Mouse (Mus musculus) thymus, postnatal 4 days (tissue): ENCODE measurements around the gene Txnrd3.
A peak's percentile ranks its signal among the peaks of the same experiment; 100 is the strongest.

Experiments
- DNase-seq: peaks from one replicate; pipeline ENCODE4 v3.0.0; 2021

Gene Txnrd3

GRCm38 (mm10) chr6:89643798-89644270 is at the start of gene Txnrd3:
Gene Txnrd3 (plus strand): TSS chr6:89643988.
- peak; percentile 95 for DNase-seq

DNA sequence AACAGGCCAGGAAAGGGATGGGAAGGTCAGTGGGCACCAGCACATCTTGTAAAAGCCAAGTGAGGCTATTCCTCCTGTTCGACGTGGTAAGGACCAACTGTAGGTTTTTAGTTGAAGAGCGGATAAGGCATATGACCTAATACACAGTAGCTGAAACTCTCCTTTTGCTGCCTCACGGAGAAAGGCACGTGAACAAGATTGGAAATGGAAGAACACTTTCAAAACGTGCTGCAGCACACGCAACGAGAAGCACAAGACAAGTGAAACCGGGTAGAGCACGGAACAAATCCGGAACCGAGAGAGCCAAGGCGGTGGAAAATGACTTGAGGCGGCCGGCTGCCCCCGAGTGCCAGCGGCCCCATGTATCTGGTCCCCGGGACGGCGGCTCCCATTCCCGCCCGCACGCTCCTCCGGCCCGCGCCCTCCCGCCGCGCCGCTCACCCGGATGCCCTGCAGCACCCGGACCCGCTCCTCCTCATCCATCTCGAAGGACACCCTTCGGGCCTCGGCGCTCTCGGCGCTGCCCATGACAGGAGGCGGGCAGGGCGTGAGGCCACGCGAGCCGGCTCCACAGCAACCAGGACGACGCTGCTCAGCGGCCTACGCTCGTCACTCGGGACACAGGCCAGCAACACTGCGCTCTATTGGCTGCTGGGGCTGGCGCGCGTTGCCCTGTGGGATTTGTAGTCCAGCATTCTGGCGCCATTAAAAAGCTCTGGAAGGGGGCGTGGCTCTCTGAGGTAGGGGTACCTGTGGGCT is 48.6 kb upstream of the Txnrd3 start, which contains the start of gene Chchd6:
TSS of gene Chchd6 (minus strand) at position 635 of the 759 bp plus-strand sequence.
- DNase-seq = peak; percentile 93

GRCm38 (mm10) chr6:89595777-89596146 is 48.0 kb upstream of the Txnrd3 start:
- no peak for DNase-seq

- DNase-seq = no peak
Observed at GRCm38 (mm10) chr6:89596510-89596909, 47.3 kb upstream of the Txnrd3 start.

- DNase-seq = no peak
Observed at GRCm38 (mm10) chr6:89606096-89606495, 37.7 kb upstream of the Txnrd3 start.

DNA sequence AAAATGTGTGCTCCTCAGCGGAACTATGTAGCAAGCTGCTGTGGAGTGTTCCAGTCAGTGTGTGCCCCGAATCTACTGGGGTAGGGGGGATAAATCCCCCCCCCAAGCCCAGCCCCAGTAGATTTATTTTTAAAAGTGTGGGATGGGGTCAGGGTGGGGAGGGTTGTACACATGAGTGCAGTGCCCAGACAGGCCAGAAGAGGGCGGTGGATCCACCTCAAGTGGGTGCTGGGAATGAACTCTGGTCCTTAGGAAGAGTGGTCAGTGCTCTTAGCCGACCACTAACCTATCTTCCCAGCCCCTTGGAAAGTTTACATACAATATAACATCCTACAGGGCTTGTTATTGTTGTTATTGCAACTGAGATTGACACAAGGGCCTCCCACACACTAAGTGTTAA is 35.8 kb upstream of the Txnrd3 start:
- peak; percentile 62 for DNase-seq

- DNase-seq = no peak
Observed at GRCm38 (mm10) chr6:89613336-89614106, 30.3 kb upstream of the Txnrd3 start.

DNA sequence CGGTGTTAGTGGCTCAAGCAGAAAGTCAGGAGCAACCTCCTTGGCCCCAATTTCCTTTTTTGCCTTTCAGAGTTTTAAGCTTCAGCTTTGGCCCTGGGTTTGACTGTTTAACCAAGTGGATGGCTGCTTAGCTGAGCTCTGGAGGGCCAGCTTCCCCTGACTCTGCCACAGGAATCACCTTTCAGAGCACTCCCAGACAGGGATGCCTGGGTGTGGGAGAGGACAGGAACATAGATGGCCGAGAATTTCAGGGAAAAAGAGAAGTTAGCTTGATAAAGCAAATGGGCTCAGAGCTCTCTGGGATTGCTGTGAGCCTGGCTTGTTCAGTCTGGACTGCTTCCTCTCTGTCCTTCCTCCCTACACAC is 29.7 kb upstream of the Txnrd3 start:
- no peak for DNase-seq

DNA sequence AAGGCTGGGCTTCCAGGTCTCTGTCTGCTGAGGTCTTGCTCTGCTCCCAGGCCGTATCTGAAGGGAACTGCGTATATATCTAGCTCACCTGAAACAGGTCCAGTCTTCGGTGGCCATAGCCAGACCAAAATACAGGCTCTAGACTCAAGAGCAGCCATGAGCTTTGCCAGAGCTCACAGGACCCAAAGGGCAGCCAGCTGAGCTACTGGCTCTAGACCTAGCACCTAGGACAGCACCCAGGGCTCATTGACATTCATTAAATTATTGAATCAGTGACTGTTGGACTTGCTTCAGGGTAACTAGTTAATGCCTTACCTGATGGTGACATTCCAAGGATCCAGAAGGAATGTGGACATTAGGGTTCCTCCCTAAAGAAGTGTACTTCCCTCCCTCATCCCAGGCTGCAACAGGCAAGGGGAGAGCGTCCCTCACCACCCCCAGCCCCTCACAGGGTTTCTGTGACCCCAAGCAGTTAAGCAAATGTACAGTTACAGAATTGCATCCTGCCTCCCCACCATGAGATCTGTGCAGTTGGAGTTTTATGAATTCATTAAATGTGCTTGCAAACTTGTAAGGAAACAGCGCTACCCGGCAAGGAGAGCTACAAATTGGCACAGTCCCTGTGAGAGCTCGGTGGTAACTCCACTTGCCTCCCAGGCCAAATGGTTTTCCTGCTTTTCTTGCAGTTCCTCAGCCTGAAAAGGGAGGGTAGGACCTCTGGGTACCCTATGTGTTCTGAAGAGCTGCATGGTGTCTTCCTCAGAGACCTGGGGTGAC is 29.0 kb upstream of the Txnrd3 start:
- DNase-seq = no peak

GRCm38 (mm10) chr6:89615373-89615755 is 28.4 kb upstream of the Txnrd3 start:
- no peak for DNase-seq

GRCm38 (mm10) chr6:89622647-89623046 is 21.1 kb upstream of the Txnrd3 start:
- DNase-seq = no peak

DNA sequence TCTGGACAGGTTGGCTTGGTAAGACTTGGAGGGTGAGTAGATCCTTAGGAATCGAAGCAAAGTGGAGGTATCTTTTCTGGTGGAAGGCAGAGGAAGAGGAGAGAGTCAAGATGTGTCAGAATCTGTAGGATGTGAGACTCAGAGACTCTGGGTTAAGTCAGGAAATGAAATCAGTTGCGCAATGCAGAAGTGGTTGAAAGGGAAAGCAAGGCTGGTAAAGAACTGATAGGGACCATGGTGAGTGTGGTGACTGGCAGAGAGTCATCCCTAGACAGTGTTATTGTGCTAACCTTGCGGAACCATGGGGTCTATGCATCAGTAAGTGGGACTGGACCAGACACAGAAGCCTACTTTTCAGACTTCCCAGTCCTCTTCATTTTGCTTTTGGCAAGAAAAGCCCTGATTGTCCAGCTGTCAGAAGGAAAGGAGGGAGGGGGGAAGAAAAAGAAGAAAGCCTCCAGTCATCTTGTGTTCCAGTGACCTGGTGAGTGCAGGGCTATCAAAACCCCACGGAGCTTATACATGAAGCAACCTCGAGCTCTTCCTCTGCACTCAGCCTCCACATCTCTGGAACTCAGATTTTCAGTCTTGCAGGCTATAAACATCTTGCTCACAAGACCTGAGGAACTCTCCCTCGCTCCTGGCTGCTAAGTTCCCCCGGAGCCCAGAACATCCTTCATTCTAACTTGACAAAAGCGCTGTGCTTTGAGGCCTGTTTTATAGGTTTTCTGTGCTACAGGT is 15.6 kb upstream of the Txnrd3 start:
- DNase-seq = no peak

DNA sequence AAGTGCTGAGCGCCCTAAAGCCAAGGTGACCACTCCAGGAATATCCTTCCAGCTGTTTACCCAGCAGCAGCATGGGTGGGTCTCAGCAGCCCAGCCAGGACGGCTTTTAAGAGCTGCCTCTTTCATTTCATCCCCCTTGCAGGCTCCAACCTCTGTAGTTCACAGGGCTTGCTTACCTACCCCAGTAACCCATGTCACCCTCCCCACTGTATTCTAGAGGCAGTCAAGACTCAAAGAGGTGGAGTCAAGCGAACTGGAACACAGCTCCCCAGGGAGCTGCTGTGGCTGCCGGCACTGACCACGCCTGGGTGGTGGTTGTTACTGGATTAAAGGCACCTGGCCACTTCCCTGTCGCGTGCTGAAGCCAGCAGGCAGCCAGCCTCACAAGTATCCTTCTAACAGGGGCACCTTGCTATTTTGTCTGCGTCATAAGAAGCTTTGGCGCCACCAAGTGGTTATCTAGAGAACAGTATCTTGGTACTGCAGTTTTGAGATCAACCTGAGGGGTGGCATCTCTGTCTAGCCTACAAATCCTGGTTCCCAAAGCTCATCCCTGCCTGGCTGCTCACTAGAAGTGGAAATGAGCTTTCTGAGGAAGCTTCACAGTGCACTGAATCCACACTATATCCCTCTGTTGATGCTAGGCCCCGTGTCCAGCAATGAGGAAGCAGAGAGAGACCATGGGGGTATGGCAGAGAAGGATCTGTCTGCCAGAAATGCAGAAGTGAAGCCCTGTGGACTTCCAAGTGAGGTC is 11.8 kb upstream of the Txnrd3 start:
- DNase-seq = peak; percentile 80

DNA sequence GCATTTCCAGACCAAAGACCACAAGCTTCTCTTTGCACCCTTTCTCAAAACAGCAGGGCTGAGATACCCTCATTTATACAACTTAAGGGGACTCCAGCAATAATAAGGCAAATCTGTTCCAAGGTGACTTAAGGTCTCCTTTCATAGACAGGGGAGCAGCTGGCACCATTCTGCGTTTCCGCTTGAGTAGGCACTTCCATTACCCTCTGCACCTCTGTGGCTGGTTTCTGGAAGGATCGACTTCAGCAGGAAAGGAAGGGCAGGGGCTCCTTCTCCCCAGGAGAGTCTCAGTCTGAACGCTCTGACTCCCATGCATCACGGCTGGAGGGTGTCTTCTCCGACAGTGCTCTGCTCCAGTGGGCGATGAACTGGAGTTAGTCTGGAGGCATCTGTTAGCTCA is 10.7 kb upstream of the Txnrd3 start:
- no peak for DNase-seq

GRCm38 (mm10) chr6:89634400-89634799 is 9.4 kb upstream of the Txnrd3 start:
- no peak for DNase-seq

DNA sequence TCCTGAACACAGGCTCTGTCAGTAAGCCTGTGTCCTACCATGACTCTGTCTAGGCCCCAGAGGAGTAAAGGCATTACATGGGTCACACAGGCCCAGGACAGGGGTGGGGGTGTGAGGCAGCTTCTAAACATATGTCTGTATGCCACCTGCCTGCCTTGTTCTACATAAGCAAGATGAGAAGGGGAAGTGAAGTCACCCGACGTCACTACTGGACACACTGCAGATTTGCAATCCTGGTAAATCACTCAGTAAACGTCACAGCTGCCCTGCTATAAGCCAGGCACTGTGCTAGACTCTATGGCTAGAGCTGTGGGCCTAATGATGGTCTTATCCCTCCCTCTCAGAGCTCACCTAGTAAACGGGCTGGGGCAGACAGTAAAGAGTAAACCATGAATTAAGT is 5.8 kb upstream of the Txnrd3 start:
- DNase-seq = no peak

DNA sequence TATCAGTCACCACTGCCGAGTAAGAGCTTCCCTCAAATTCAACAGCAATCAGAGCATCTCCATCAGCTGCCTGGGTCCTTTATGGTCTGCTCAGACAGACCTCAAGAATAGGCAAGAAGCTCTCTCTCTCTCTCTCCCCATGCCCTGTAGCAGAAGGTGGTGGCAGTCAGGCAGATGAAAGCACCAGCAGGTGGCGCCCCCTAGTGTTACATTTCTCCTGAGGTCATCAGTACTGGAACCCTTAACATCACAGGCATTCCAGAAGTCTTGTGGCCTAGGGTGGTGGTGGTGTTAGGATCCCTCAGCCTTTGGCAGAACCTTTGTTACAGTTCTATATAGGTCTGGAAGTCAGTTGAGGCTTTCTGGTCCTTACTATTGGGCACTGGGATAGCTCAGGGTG is 4.8 kb upstream of the Txnrd3 start:
- DNase-seq = peak; percentile 72

- peak; percentile 93 for DNase-seq
Observed at GRCm38 (mm10) chr6:89644271-89645075, 685 bp downstream of the Txnrd3 start.

DNA sequence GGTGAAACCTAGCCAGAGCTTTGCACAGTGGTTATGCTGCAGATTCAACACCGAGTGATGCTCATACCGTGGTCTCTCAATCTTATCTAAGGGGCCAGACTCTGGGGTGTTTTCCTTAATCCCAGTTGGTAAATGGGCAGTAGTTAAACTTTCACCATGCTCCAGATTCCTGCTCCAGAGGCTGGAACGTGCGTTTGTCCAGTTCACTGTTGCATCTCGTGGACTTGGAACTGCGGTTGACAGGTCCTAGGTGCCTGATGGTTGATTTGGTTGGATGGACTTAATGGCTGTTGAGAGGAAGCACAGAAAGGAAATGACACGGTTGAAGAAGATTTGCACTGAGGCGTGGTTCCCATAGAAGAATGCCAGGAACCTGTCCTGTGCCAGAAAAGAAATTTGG is 6.1 kb downstream of the Txnrd3 start:
- DNase-seq = no peak

GRCm38 (mm10) chr6:89651770-89652169 is 8.0 kb downstream of the Txnrd3 start:
- DNase-seq = no peak

- no peak for DNase-seq
Observed at GRCm38 (mm10) chr6:89655011-89655410, 11.2 kb downstream of the Txnrd3 start.
